ENCODE assay signal across 11 mouse cellular contexts in genomic region chr5:36367181-36367610, GRCm38 (mm10). TPM values are rescaled to one million over a fixed set of nuclear protein-coding genes. Genes with fewer than 3 reads are reported as not detected.
DNase-seq lines count a peak whose midpoint lies in the region; ATAC-seq and TF ChIP-seq lines count a peak whose summit lies in the region.
"Had no signal": no experiment of that assay in that cellular context is flagged by ENCODE, and none has a peak within 500 bp of the region (broad histone marks: within the 10 kb centered on the region; RNA-seq: fewer than 3 reads in every experiment).

No protein-coding gene starts in this region.

- TF ChIP-seq CTCF in heart, adult 2 months (IDR thresholded peaks at IDR 0.05): no peak
- no peak for TF ChIP-seq CTCF in olfactory bulb, adult 2 months (IDR thresholded peaks at IDR 0.05; ENCODE audit: insufficient read depth, low read depth, low read length)

- no peak overlapping the region for H3K9ac ChIP-seq in embryonic facial prominence, embryonic 13.5 days
- H3K9ac ChIP-seq in heart, adult 2 months (ENCODE audit: low read depth, low read length): no peak overlapping the region
- H3K9ac ChIP-seq: lung, embryonic 14.5 days had no signal

- no peaks in the 10 kb centered on the region for H3K36me3 ChIP-seq in embryonic facial prominence, embryonic 13.5 days
- H3K36me3 ChIP-seq in embryonic facial prominence, embryonic 10.5 days (replicated peaks): no peaks in the 10 kb centered on the region
- H3K36me3 ChIP-seq in heart, adult 2 months (ENCODE audit: control insufficient read depth, insufficient read depth, low read length): no peaks in the 10 kb centered on the region
- H3K36me3 ChIP-seq in midbrain, embryonic 10.5 days: no peaks in the 10 kb centered on the region
- H3K36me3 ChIP-seq: hindbrain, embryonic 10.5 days had no signal

- 57% methylated on average over 3 of the region's 3 CpGs for WGBS in embryonic facial prominence, embryonic 13.5 days
- 74% methylated on average over 3 of the region's 3 CpGs for WGBS in embryonic facial prominence, embryonic 10.5 days
- WGBS in heart, adult 2 months: 34% methylated on average over 3 of the region's 3 CpGs
- WGBS in olfactory bulb, adult 2 months: 63% methylated on average over 3 of the region's 3 CpGs
- WGBS in midbrain, embryonic 10.5 days: 91% methylated on average over 3 of the region's 3 CpGs

- no peak for ATAC-seq in embryonic facial prominence, embryonic 13.5 days (ENCODE audit: insufficient number of reproducible peaks, insufficient read depth, low FRiP score, low TSS enrichment, low read depth)

- H3K9me3 ChIP-seq in embryonic facial prominence, embryonic 13.5 days: no peaks in the 10 kb centered on the region
- H3K9me3 ChIP-seq in embryonic facial prominence, embryonic 10.5 days: no peaks in the 10 kb centered on the region
- H3K9me3 ChIP-seq in midbrain, embryonic 10.5 days (replicated peaks): no peaks in the 10 kb centered on the region
- H3K9me3 ChIP-seq: hindbrain, embryonic 10.5 days had no signal

- no peak for TF ChIP-seq POLR2A in heart, adult 2 months (IDR thresholded peaks at IDR 0.05; ENCODE audit: insufficient read depth, low read depth, low read length)
- TF ChIP-seq POLR2A in olfactory bulb, adult 2 months (IDR thresholded peaks at IDR 0.05; ENCODE audit: insufficient read depth, low read depth, low read length): no peak

- H3K4me1 ChIP-seq in embryonic facial prominence, embryonic 13.5 days: peaks cover 63% of the 10 kb centered on the region
- peaks cover 57% of the 10 kb centered on the region for H3K4me1 ChIP-seq in embryonic facial prominence, embryonic 10.5 days
- peaks cover 10% of the 10 kb centered on the region for H3K4me1 ChIP-seq in heart, adult 2 months (ENCODE audit: control insufficient read depth, insufficient read depth, low read length)
- peaks cover 55% of the 10 kb centered on the region for H3K4me1 ChIP-seq in olfactory bulb, adult 2 months (ENCODE audit: control insufficient read depth, insufficient read depth, low read length)
- H3K4me1 ChIP-seq in midbrain, embryonic 10.5 days: peaks cover 52% of the 10 kb centered on the region

- intact Hi-C loops in heart, adult 2 months (cut with DNase I): no loop called here

- no peaks in the 10 kb centered on the region for H3K79me2 ChIP-seq in heart, adult 2 months (replicated peaks; ENCODE audit: control insufficient read depth, insufficient read depth, low read length)

- no peaks in the 10 kb centered on the region for H3K27me3 ChIP-seq in embryonic facial prominence, embryonic 13.5 days
- H3K27me3 ChIP-seq in embryonic facial prominence, embryonic 10.5 days (replicated peaks; ENCODE audit: low read depth, poor library complexity, severe bottlenecking): no peaks in the 10 kb centered on the region; the same call in 1 of the 2 replicates
- H3K27me3 ChIP-seq in heart, adult 2 months (ENCODE audit: control insufficient read depth, insufficient read depth, low read length): no peaks in the 10 kb centered on the region
- H3K27me3 ChIP-seq in midbrain, embryonic 10.5 days (ENCODE audit: low read depth, poor library complexity, severe bottlenecking): 0 out of 2 replicates have a peak, but pooled peaks cover 5% of the 10 kb centered on the region

- DNase-seq in embryonic facial prominence, embryonic 10.5 days (ENCODE audit: low spot score): no peak
- DNase-seq in lung, postnatal 10 days: peak; percentile 35
- DNase-seq in lung, postnatal 14 days: no peak
- peak; percentile 50 to 74 for DNase-seq in heart, adult 2 months
- DNase-seq in spleen, adult 18-20 months: no peak
- DNase-seq in midbrain, embryonic 10.5 days (ENCODE audit: low spot score): no peak
- DNase-seq: lung, embryonic 14.5 days; right cerebral cortex, postnatal 14 days had no signal

- H3K4me2 ChIP-seq in embryonic facial prominence, embryonic 13.5 days: no peak overlapping the region
- H3K4me2 ChIP-seq: lung, embryonic 14.5 days had no signal

- no peak overlapping the region for H3K4me3 ChIP-seq in embryonic facial prominence, embryonic 13.5 days
- H3K4me3 ChIP-seq in embryonic facial prominence, embryonic 10.5 days: no peak overlapping the region
- H3K4me3 ChIP-seq in heart, adult 2 months: no peak overlapping the region
- no peak overlapping the region for H3K4me3 ChIP-seq in olfactory bulb, adult 2 months (ENCODE audit: insufficient read depth, low read depth, low read length)
- H3K4me3 ChIP-seq in midbrain, embryonic 10.5 days: no peak overlapping the region
- H3K4me3 ChIP-seq: hindbrain, embryonic 10.5 days had no signal

- peak overlapping the region; percentile 28; the same call in 1 of the 2 replicates for H3K27ac ChIP-seq in embryonic facial prominence, embryonic 13.5 days
- no peak overlapping the region for H3K27ac ChIP-seq in embryonic facial prominence, embryonic 10.5 days (replicated peaks)
- H3K27ac ChIP-seq in heart, adult 2 months: peak overlapping the region; percentile 81
- peak overlapping the region; percentile 20; the same call in 1 of the 2 replicates for H3K27ac ChIP-seq in olfactory bulb, adult 2 months (ENCODE audit: insufficient read depth, low read depth, low read length)
- no peak overlapping the region for H3K27ac ChIP-seq in midbrain, embryonic 10.5 days (replicated peaks)
- H3K27ac ChIP-seq: hindbrain, embryonic 10.5 days had no signal

- 0 out of 2 replicates have a peak, but pooled peaks have one; percentile 10 for TF ChIP-seq EP300 in heart, adult 2 months (IDR thresholded peaks at IDR 0.05; ENCODE audit: insufficient read depth, low read depth, low read length)

RNA-seq across cellular contexts. Expression of gene Sorcs2, which starts 30.7 kb away (rescaled TPM):
- polyA plus RNA-seq in embryonic facial prominence, embryonic 13.5 days (2015; fragmentation: Nextera tagmentation; extraction: Ambion mirVana): 13.1 and 14.8 TPM in 2 replicates
- polyA plus RNA-seq in embryonic facial prominence, embryonic 10.5 days (2016; fragmentation: Nextera tagmentation; extraction: Ambion mirVana): 7.0 and 8.7 TPM in 2 replicates
- total RNA-seq in heart, adult 2 months (2021): 1 to 10 TPM; 6.0 to 7.7 TPM
- 9.0 and 14.5 TPM in 2 replicates for polyA plus RNA-seq in heart, adult 2 months (2012; rRNA removed)
- not detected in 2 replicates for polyA plus RNA-seq in olfactory bulb, adult 2 months (2012; ENCODE audit: insufficient read depth, insufficient read length, low replicate concordance, missing spikeins)
- polyA plus RNA-seq in midbrain, embryonic 10.5 days (2016; fragmentation: Nextera tagmentation; extraction: Ambion mirVana): 9.0 and 10.8 TPM in 2 replicates

Comparison
In these comparisons a context has a peak if more than half of its experiments do, and no peak if none do; other contexts are left out.
1. H3K27ac ChIP-seq: peak in embryonic facial prominence, embryonic 13.5 days (single experiment), heart, adult 2 months (single experiment) and olfactory bulb, adult 2 months (single experiment); none in embryonic facial prominence, embryonic 10.5 days (single experiment) and midbrain, embryonic 10.5 days (single experiment).
2. DNase-seq: peak in lung, postnatal 10 days (single experiment) and heart, adult 2 months (2 of 2); none in embryonic facial prominence, embryonic 10.5 days (single experiment), lung, postnatal 14 days (single experiment), spleen, adult 18-20 months (0 of 2) and midbrain, embryonic 10.5 days (single experiment).